Mouse (Mus musculus): ENCODE results near the gene Insig2. TPM values are rescaled to one million over a fixed set of nuclear protein-coding genes. Genes with fewer than 3 reads are reported as not detected.

The Insig2 gene
- polyA plus RNA-seq, 1 experiment from 2014 or later: 17.4 TPM

DNA sequence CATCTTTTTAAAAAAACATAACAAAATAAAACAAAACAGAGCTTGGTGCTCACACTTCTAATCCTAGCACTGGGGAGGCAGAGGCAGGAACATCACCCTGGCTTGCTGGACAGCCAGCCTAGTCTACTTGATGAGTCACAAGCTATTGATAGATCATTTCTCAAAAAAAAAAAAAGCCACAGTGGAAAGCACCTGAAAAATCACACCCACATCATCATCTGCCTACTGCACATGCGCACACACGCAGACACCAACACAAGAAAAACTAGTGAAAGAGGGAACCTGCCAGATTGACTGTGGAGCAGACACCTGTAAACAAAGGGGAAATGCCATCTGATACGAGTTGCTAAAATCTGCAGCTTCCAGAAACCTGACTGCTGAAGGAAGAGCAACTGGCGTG lies 54.9 kb downstream of the Insig2 start:
- no peak overlapping the region for H3K4me3 ChIP-seq (ENCODE audit: low read depth, low read length)
- no peak overlapping the region for H3K27ac ChIP-seq (ENCODE audit: low read length)
- H3K4me1 ChIP-seq (ENCODE audit: control insufficient read depth, insufficient read depth, low read length): no peaks in the 10 kb centered on the region
- H3K9ac ChIP-seq (replicated peaks; ENCODE audit: low read depth, low read length): no peak overlapping the region
- no peaks in the 10 kb centered on the region for H3K27me3 ChIP-seq (ENCODE audit: control insufficient read depth, insufficient read depth, low read length)
- no peaks in the 10 kb centered on the region for H3K9me3 ChIP-seq (ENCODE audit: control insufficient read depth, low read depth, low read length)
- H3K4me2 ChIP-seq (replicated peaks; ENCODE audit: low read depth, low read length): no peak overlapping the region
- ATAC-seq (ENCODE audit: insufficient number of reproducible peaks, insufficient read depth, low FRiP score, low read depth): no peak
- H3K36me3 ChIP-seq (ENCODE audit: control insufficient read depth, insufficient read depth, low read length): no peaks in the 10 kb centered on the region
- 83% methylated on average over 4 of the region's 4 CpGs for WGBS

DNA sequence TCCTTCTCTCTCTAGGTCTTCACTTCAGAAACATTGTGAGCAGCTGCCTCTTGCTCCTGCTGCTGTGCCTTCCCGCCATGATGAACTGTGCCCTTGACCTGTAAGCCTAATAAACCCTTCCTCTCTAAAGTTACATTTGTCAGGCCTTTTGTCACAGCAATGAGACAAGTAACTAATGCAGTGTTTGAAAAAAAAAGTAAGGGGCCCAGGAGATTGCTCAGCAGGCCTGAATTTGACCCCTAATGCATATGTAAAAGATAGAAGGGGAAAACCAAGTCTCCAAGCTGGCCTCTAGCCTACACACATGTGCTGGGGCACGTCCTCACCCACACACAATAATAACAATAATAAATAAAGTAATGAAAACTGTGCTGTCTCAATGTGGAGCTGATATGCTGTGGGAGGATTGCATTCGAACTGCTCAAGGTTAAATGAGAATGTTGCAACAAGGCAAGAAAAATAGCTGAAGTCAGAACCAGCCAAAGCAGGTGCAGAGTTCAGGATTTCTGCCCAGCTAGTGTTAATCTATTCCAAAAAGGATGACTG lies 56.4 kb downstream of the Insig2 start:
- no peak overlapping the region for H3K4me2 ChIP-seq (replicated peaks; ENCODE audit: low read depth, low read length)
- H3K9ac ChIP-seq (replicated peaks; ENCODE audit: low read depth, low read length): no peak overlapping the region
- no peaks in the 10 kb centered on the region for H3K27me3 ChIP-seq (ENCODE audit: control insufficient read depth, insufficient read depth, low read length)
- H3K36me3 ChIP-seq (ENCODE audit: control insufficient read depth, insufficient read depth, low read length): no peaks in the 10 kb centered on the region
- H3K4me1 ChIP-seq (ENCODE audit: control insufficient read depth, insufficient read depth, low read length): no peaks in the 10 kb centered on the region
- 51% methylated on average over 3 of the region's 3 CpGs for WGBS
- no peaks in the 10 kb centered on the region for H3K9me3 ChIP-seq (ENCODE audit: control insufficient read depth, low read depth, low read length)
- H3K4me3 ChIP-seq (ENCODE audit: low read depth, low read length): no peak overlapping the region
- no peak overlapping the region for H3K27ac ChIP-seq (ENCODE audit: low read length)
- no peak for ATAC-seq (ENCODE audit: insufficient number of reproducible peaks, insufficient read depth, low FRiP score, low read depth)

DNA sequence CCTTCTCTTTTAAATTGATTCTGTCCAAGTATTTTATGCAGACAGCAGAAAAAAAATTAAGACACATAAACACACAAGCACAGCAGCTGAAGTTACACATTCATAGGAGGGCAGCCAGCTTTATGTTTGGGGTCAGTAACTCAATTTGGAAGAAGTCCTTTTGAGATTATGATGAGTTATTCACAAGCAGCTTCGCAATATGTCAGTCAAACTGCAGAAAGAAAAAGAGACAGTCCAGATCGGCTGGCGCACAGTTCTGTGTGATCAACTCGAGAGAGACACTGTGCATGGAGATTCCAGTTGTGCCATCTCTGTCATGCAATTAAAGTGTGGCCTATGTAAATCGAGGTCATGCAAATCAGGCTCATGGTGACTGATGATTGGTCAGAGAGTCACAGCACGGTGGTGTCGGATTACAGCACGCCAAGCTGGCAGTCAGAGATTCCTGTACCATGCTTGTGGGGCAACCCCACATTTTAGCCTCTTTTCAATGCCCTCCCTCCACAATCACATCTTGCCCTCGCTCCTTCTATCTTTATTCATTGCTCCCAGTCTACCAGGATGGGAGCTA lies 72.1 kb downstream of the Insig2 start:
- no peak overlapping the region for H3K4me2 ChIP-seq (replicated peaks; ENCODE audit: low read depth, low read length)
- 61% methylated on average over 9 of the region's 9 CpGs for WGBS
- ATAC-seq (ENCODE audit: insufficient number of reproducible peaks, insufficient read depth, low FRiP score, low read depth): no peak
- no peaks in the 10 kb centered on the region for H3K4me1 ChIP-seq (ENCODE audit: control insufficient read depth, insufficient read depth, low read length)
- H3K9me3 ChIP-seq (ENCODE audit: control insufficient read depth, low read depth, low read length): no peaks in the 10 kb centered on the region
- H3K9ac ChIP-seq (replicated peaks; ENCODE audit: low read depth, low read length): no peak overlapping the region
- H3K27ac ChIP-seq (ENCODE audit: low read length): no peak overlapping the region
- no peaks in the 10 kb centered on the region for H3K36me3 ChIP-seq (ENCODE audit: control insufficient read depth, insufficient read depth, low read length)
- H3K27me3 ChIP-seq (ENCODE audit: control insufficient read depth, insufficient read depth, low read length): no peaks in the 10 kb centered on the region
- no peak overlapping the region for H3K4me3 ChIP-seq (ENCODE audit: low read depth, low read length)

Other genes starting within 250 kb of the Insig2 start
- gene Ccdc93, start 98.5 kb upstream of the Insig2 start, polyA plus RNA-seq (2014; fragmentation: Nextera tagmentation; extraction: Ambion mirVana): 12.0 and 14.0 TPM in 2 replicates
- gene Htr5b, start 195.9 kb upstream of the Insig2 start, polyA plus RNA-seq (2014; fragmentation: Nextera tagmentation; extraction: Ambion mirVana): 0.42 TPM in 1 of 2 replicates, not detected in the other
- 68.6 and 73.9 TPM in 2 replicates for gene Ddx18, start 235.4 kb upstream of the Insig2 start, polyA plus RNA-seq (2014; fragmentation: Nextera tagmentation; extraction: Ambion mirVana)